Mouse (Mus musculus) liver, embryonic 14.5 days (tissue): ENCODE results near the gene Ror1.

Source experiments
- CTCF ChIP-seq: IDR thresholded peaks from 2 replicates; pipeline ENCODE4 v1.5.1; 2016; ENCODE audit warnings: antibody characterized with exemption, low read depth, control low read depth
- EP300 ChIP-seq: IDR thresholded peaks from 2 replicates; pipeline ENCODE4 v1.6.1; 2016; ENCODE audit warnings: antibody characterized with exemption, low read depth

DNA sequence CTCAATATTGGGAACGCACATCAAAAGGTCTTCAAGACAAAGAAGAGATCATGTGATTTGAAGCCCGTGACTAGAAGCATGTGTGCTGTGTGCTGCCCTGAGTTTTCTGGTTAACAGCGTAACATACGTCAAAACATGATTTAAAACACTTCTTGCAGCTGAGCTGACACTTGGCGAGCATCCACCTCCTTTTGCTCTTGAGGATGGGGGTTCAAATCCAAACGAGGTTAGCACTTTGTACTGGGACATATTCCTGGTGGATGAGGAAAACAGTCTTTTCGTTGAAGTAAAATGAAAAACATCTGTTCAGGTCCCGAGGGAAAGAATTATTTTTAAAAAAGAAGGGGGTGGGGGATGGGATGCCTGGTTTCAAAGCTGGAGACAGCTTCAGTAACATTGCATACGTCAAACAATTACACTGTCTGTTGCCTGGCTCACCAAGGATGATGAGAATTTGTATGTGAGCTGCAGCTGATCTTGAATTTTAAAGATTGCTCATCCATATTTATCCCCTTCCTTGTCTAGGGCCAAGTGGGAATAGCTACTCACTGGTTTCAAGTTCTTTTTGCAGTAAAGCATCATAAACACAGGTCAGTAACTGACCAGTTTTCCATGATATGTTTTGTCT lies 367.0 kb downstream of the Ror1 start:
- TF ChIP-seq CTCF (no peak), EP300 (no peak)
